In genomic region chr3:89912543-89913391, GRCm38 (mm10) we compare ENCODE assay signal across 8 mouse cellular contexts. TPM values are rescaled to one million over a fixed set of nuclear protein-coding genes. Genes with fewer than 3 reads are reported as not detected.
DNase-seq lines count a peak whose midpoint lies in the region; ATAC-seq and TF ChIP-seq lines count a peak whose summit lies in the region.

TSS of gene Il6ra (minus strand) at chr3:89913196.

- no peaks in the 10 kb centered on the region for H3K9me3 ChIP-seq in hindbrain, embryonic 11.5 days (ENCODE audit: control insufficient read depth, low read length)
- no peaks in the 10 kb centered on the region for H3K9me3 ChIP-seq in lung, postnatal 0 days (ENCODE audit: low read length)

- H3K4me2 ChIP-seq in hindbrain, embryonic 11.5 days (replicated peaks; ENCODE audit: low read depth, low read length) = peak within 1 kb of the TSS; percentile 93
- peak within 1 kb of the TSS; percentile 83 for H3K4me2 ChIP-seq in lung, postnatal 0 days (replicated peaks; ENCODE audit: low read depth, low read length)

- TF ChIP-seq EP300 in lung, postnatal 0 days (IDR thresholded peaks at IDR 0.05) = peak; percentile 46

- no peak within 1 kb of the TSS for H3K27ac ChIP-seq in hindbrain, embryonic 11.5 days (ENCODE audit: low read depth, low read length)
- peak within 1 kb of the TSS; percentile 91 for H3K27ac ChIP-seq in lung, postnatal 0 days (ENCODE audit: low read length)

- H3K36me3 ChIP-seq in hindbrain, embryonic 11.5 days (ENCODE audit: control insufficient read depth, insufficient read depth, low read length) = no peaks in the 10 kb centered on the region
- no peaks in the 10 kb centered on the region for H3K36me3 ChIP-seq in lung, postnatal 0 days (ENCODE audit: insufficient read depth, low read length)

- H3K9ac ChIP-seq in hindbrain, embryonic 11.5 days (ENCODE audit: low read depth, low read length) = peak within 1 kb of the TSS; percentile 38
- peak within 1 kb of the TSS; percentile 63 for H3K9ac ChIP-seq in lung, postnatal 0 days (replicated peaks; ENCODE audit: low read depth)

- under 1% methylated on average over 74 of the region's 75 CpGs for WGBS in hindbrain, embryonic 11.5 days
- WGBS in lung, postnatal 0 days = under 1% methylated on average over 67 of the region's 75 CpGs

- H3K27me3 ChIP-seq in hindbrain, embryonic 11.5 days (ENCODE audit: control insufficient read depth, insufficient read depth, low read length) = peaks cover 20% of the 10 kb centered on the region
- no peaks in the 10 kb centered on the region for H3K27me3 ChIP-seq in lung, postnatal 0 days (replicated peaks; ENCODE audit: insufficient read depth, low read length)

- peak; percentile 52 for TF ChIP-seq CTCF in lung, postnatal 0 days (IDR thresholded peaks at IDR 0.05)

- DNase-seq in MEL-GATA-1-ER (ENCODE audit: extremely low read depth, low read depth) = peak; percentile 73
- peak; percentile 33 for DNase-seq in cerebellum, adult 8-10 months
- DNase-seq in frontal cortex, postnatal 10 days (ENCODE audit: low spot score in 2 of 2) = peak; percentile 59 to 66
- peak; percentile 72 for DNase-seq in hindbrain, embryonic 11.5 days (ENCODE audit: low spot score)
- peak; percentile 70 to 74 for DNase-seq in layer of hippocampus, postnatal 10 days (ENCODE audit: low spot score in 2 of 2)
- peak; percentile 96 for DNase-seq in lung, postnatal 0 days (ENCODE audit: low spot score)
- DNase-seq in ovary, postnatal 10 days (ENCODE audit: low spot score) = peak; percentile 63
- peak; percentile 60 for DNase-seq in thymus, postnatal 0 days (ENCODE audit: low spot score)

- H3K4me1 ChIP-seq in hindbrain, embryonic 11.5 days (replicated peaks; ENCODE audit: control insufficient read depth, insufficient read depth, low read length) = 0 out of 2 replicates have a peak, but pooled peaks cover 2% of the 10 kb centered on the region
- H3K4me1 ChIP-seq in lung, postnatal 0 days (ENCODE audit: insufficient read depth, low read depth, low read length) = peaks cover 7% of the 10 kb centered on the region; the same call in 1 of the 2 replicates

- H3K4me3 ChIP-seq in hindbrain, embryonic 11.5 days (ENCODE audit: low read depth, low read length) = peak within 1 kb of the TSS; percentile 47
- peak within 1 kb of the TSS; percentile 54 for H3K4me3 ChIP-seq in lung, postnatal 0 days (ENCODE audit: low read depth, low read length)

- peak; percentile 59 for ATAC-seq in hindbrain, embryonic 11.5 days (ENCODE audit: low FRiP score)
- ATAC-seq in lung, postnatal 0 days = peak; percentile 90

RNA-seq across cellular contexts. Expression of gene Il6ra, which starts in this region (rescaled TPM):
- 0.18 and 0.22 TPM in 2 replicates for polyA plus RNA-seq in hindbrain, embryonic 11.5 days (2014; fragmentation: Nextera tagmentation; extraction: Ambion mirVana)
- 1 to 10 TPM; 4.2 to 4.7 TPM for total RNA-seq in layer of hippocampus, postnatal 10 days (2021)
- polyA plus RNA-seq in lung, postnatal 0 days (2015; fragmentation: Nextera tagmentation; extraction: Ambion mirVana) = 15.7 and 17.9 TPM in 2 replicates
- 4.1 and 4.2 TPM in 2 replicates for polyA plus RNA-seq in thymus, postnatal 0 days (2015; fragmentation: Nextera tagmentation; extraction: Ambion mirVana)

Comparison
In these comparisons a context has a peak if more than half of its experiments do, and no peak if none do; other contexts are left out.
1. Peak in DNase-seq, ATAC-seq, H3K4me3 ChIP-seq, H3K9ac ChIP-seq and H3K4me2 ChIP-seq in hindbrain, embryonic 11.5 days; RNA of the gene not detected or under 1 TPM.
2. DNase-seq: peak in every context shown above with its lines; median percentile 96 in lung, postnatal 0 days; 73 in MEL-GATA-1-ER; 72 in hindbrain, embryonic 11.5 days; 72 in layer of hippocampus, postnatal 10 days; 63 in ovary, postnatal 10 days; 62 in frontal cortex, postnatal 10 days; 60 in thymus, postnatal 0 days; 33 in cerebellum, adult 8-10 months.